ENCODE assay signal across 8 mouse cellular contexts in genomic region chr4:107673638-107674321, GRCm38 (mm10). TPM values are rescaled to one million over a fixed set of nuclear protein-coding genes. Genes with fewer than 3 reads are reported as not detected.
DNase-seq lines count a peak whose midpoint lies in the region; ATAC-seq lines count a peak whose summit lies in the region.

No protein-coding gene starts in this region.

- intact Hi-C loops in gastrocnemius, postnatal 14 days (cut with DNase I; ENCODE audit: low total_unique reads): no loop called here
- intact Hi-C loops in left cerebral cortex, postnatal 10 days (cut with DNase I): no loop called here

- H3K27ac ChIP-seq in intestine, embryonic 15.5 days: no peak overlapping the region
- H3K27ac ChIP-seq in midbrain, embryonic 10.5 days (replicated peaks): peak overlapping the region; percentile 77

- H3K27me3 ChIP-seq in intestine, embryonic 15.5 days (replicated peaks): 0 out of 2 replicates have a peak, but pooled peaks cover 5% of the 10 kb centered on the region
- H3K27me3 ChIP-seq in midbrain, embryonic 10.5 days (ENCODE audit: low read depth, poor library complexity, severe bottlenecking): peaks cover 76% of the 10 kb centered on the region

- peak; percentile 73 for DNase-seq in adrenal gland, adult 2 months
- peak; percentile 95 for DNase-seq in embryo, embryonic 10 days (ENCODE audit: low spot score)
- DNase-seq in gastrocnemius, postnatal 14 days: peak; percentile 78
- peak; percentile 86 to 90 for DNase-seq in left cerebral cortex, postnatal 10 days (ENCODE audit: extremely low spot score in 1 of 2, low spot score in 2 of 2)
- DNase-seq in midbrain, embryonic 10.5 days (ENCODE audit: low spot score): peak; percentile 89
- DNase-seq in right cerebral cortex, postnatal 36 days (ENCODE audit: low spot score in 2 of 2): peak; percentile 75 to 79
- DNase-seq in yolk sac, embryonic 10.5 days (ENCODE audit: low spot score): peak; percentile 50

- H3K4me3 ChIP-seq in intestine, embryonic 15.5 days (replicated peaks): no peak overlapping the region
- H3K4me3 ChIP-seq in midbrain, embryonic 10.5 days: peak overlapping the region; percentile 39

- 20% methylated on average over 23 of the region's 23 CpGs for WGBS in intestine, embryonic 15.5 days
- WGBS in midbrain, embryonic 10.5 days: 15% methylated on average over 23 of the region's 23 CpGs

- peak; percentile 92 for ATAC-seq in intestine, embryonic 15.5 days

- H3K9ac ChIP-seq in intestine, embryonic 15.5 days: no peak overlapping the region

- H3K9me3 ChIP-seq in intestine, embryonic 15.5 days: no peaks in the 10 kb centered on the region
- H3K9me3 ChIP-seq in midbrain, embryonic 10.5 days (replicated peaks): no peaks in the 10 kb centered on the region

- H3K4me2 ChIP-seq in intestine, embryonic 15.5 days (replicated peaks): 0 out of 2 replicates have a peak overlapping the region, but pooled peaks have one; percentile 17

- no peaks in the 10 kb centered on the region for H3K36me3 ChIP-seq in intestine, embryonic 15.5 days
- no peaks in the 10 kb centered on the region for H3K36me3 ChIP-seq in midbrain, embryonic 10.5 days

- no peaks in the 10 kb centered on the region; the same call in 1 of the 2 replicates for H3K4me1 ChIP-seq in intestine, embryonic 15.5 days (replicated peaks)
- H3K4me1 ChIP-seq in midbrain, embryonic 10.5 days: peaks cover 28% of the 10 kb centered on the region

RNA-seq across cellular contexts. Expression of gene Dmrtb1, which starts 10.2 kb away (rescaled TPM):
- not detected for total RNA-seq in adrenal gland, adult 2 months (2021)
- polyA plus RNA-seq in adrenal gland, adult 2 months (2012; rRNA removed): not detected in 2 replicates
- not detected for total RNA-seq in gastrocnemius, postnatal 14 days (2021)
- not detected in 2 replicates for polyA plus RNA-seq in intestine, embryonic 15.5 days (2015; fragmentation: Nextera tagmentation; extraction: Ambion mirVana)
- total RNA-seq in left cerebral cortex, postnatal 10 days (2021): 1 to 10 TPM; 7.2 to 8.5 TPM
- polyA plus RNA-seq in midbrain, embryonic 10.5 days (2016; fragmentation: Nextera tagmentation; extraction: Ambion mirVana): 7.7 and 15.9 TPM in 2 replicates

Comparison
In these comparisons a context has a peak if more than half of its experiments do, and no peak if none do; other contexts are left out.
1. RNA of gene Dmrtb1, which starts 10.2 kb away (total RNA-seq): 7.2 to 8.5 TPM in left cerebral cortex, postnatal 10 days; not detected in adrenal gland, adult 2 months and not detected in gastrocnemius, postnatal 14 days; every median in the first group is over 4 times any median in the second.
2. Peak in every context shown above with its lines, with median percentiles within 50 percentile points of each other: DNase-seq.